Mouse (Mus musculus) liver, embryonic 16.5 days (tissue): ENCODE data around the gene Eef1g. TPM values are rescaled to one million over a fixed set of nuclear protein-coding genes. Genes with fewer than 3 reads are reported as not detected.
"Not testable (repeated sequence)": the region's sequence is repeated elsewhere in the genome, so short reads cannot be mapped to it uniquely, and the experiment has no call there.

Experiments
- ATAC-seq: fragments of 200-750 bp; cut with Nextera tagmentation; 2 replicates; pipeline ENCODE4 v1.8.0; 2017; ENCODE audit warnings: low read depth, mild to moderate bottlenecking, moderate number of reproducible peaks, moderate library complexity
- H3K27ac ChIP-seq: fragments of 300-500 bp; sonication (generic); 2 replicates; pipeline ENCODE4 v1.5.1; 2014; ENCODE audit warnings: mild to moderate bottlenecking, low read length
- H3K27me3 ChIP-seq: fragments of 300-500 bp; sonication (generic); 2 replicates; pipeline ENCODE4 v1.6.1; 2014; ENCODE audit warnings: low read depth, low read length, mixed read lengths; ENCODE audit not compliant: control insufficient read depth, insufficient read depth
- H3K36me3 ChIP-seq: fragments of 300-500 bp; sonication (generic); 2 replicates; pipeline ENCODE4 v1.6.1; 2014; ENCODE audit warnings: mild to moderate bottlenecking; ENCODE audit not compliant: control insufficient read depth, insufficient read depth
- H3K4me1 ChIP-seq: fragments of 300-500 bp; sonication (generic); 2 replicates; pipeline ENCODE4 v1.6.1; 2014; ENCODE audit warnings: low read depth, low read length, mixed read lengths; ENCODE audit not compliant: control insufficient read depth
- H3K4me2 ChIP-seq: fragments of 300-500 bp; sonication (generic); 2 replicates; pipeline ENCODE4 v1.6.1; 2014; ENCODE audit warnings: low read depth, low read length, mixed read lengths
- H3K4me3 ChIP-seq: fragments of 300-500 bp; sonication (generic); 2 replicates; pipeline ENCODE4 v1.5.1; 2014; ENCODE audit warnings: low read depth, mild to moderate bottlenecking, low read length
- H3K9ac ChIP-seq: fragments of 300-500 bp; sonication (generic); 2 replicates; pipeline ENCODE4 v1.6.1; 2014; ENCODE audit warnings: low read depth, low read length
- H3K9me3 ChIP-seq: fragments of 300-500 bp; sonication (generic); replicated peaks from 2 replicates; pipeline ENCODE4 v1.6.1; 2016; ENCODE audit warnings: low read length; ENCODE audit not compliant: control insufficient read depth
- WGBS: fragments of 180-500 bp; shearing (Covaris S2); extraction: QIAGEN DNeasy Blood & Tissue Kit; methylation state at CpG from one replicate; pipeline ENCODE4 v1.1.7; 2014; ENCODE audit not compliant: insufficient replicate concordance; 5-methylcytosine and 5-hydroxymethylcytosine counted together
- polyA plus RNA-seq: library from polyadenylated mRNA; unstranded; fragments of >200 nt; fragmentation: Nextera tagmentation; extraction: Ambion mirVana; gene quantifications from 2 replicates; pipeline ENCODE4 v1.2.1, GENCODE M21; 2015

Eef1g gene
- polyA plus RNA-seq, 1 experiment from 2014 or later, result 153 TPM

- H3K4me1 ChIP-seq, result peaks cover 20% of the 10 kb centered on the region
- H3K4me3 ChIP-seq, result peak within 1 kb of the TSS; percentile 93
- 2% methylated on average over 46 of the region's 46 CpGs for WGBS
- peak within 1 kb of the TSS; percentile 78 for H3K9ac ChIP-seq
- peak within 1 kb of the TSS; percentile 87 for H3K27ac ChIP-seq
- no peaks in the 10 kb centered on the region for H3K9me3 ChIP-seq
- no peaks in the 10 kb centered on the region for H3K27me3 ChIP-seq
- peaks cover 39% of the 10 kb centered on the region for H3K36me3 ChIP-seq
- ATAC-seq, result peak; percentile 95
- peak within 1 kb of the TSS; percentile 67 for H3K4me2 ChIP-seq
Measured at GRCm38 (mm10) chr19:8953135-8954039, 13.5 kb upstream of the Eef1g start, which contains the start of gene Tut1. Tut1 (plus strand) TSS chr19:8953847.

- peak overlapping the region; percentile 67 for H3K4me2 ChIP-seq
- no peaks in the 10 kb centered on the region for H3K9me3 ChIP-seq
- peak overlapping the region; percentile 93 for H3K4me3 ChIP-seq
- peaks cover 33% of the 10 kb centered on the region for H3K36me3 ChIP-seq
- no peaks in the 10 kb centered on the region for H3K27me3 ChIP-seq
- H3K27ac ChIP-seq, result peak overlapping the region; percentile 87
- H3K4me1 ChIP-seq, result peaks cover 20% of the 10 kb centered on the region
- H3K9ac ChIP-seq, result peak overlapping the region; percentile 78
- WGBS, result 2% methylated on average over 9 of the region's 9 CpGs
- no peak for ATAC-seq
Measured at GRCm38 (mm10) chr19:8954171-8954570, 12.7 kb upstream of the Eef1g start.

DNA sequence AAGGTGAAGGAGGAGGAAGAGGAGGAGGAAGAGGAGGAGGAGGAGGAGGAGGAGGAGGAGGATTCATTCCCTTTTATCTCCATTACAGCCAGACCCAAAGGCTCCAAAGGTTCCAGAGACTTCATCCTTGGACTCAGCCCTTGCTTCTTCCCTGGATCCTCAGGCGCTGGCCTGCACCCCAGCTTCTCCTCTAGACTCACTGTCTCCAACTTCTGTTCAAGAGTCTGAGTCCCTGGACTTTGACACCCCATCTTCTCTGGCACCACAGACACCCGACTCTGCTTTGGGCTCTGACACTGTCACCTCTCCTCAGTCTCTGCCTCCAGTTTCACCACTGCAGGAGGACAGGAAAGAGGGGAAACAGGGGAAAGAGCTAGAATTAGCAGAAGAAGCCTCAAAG lies 4.6 kb upstream of the Eef1g start:
- H3K36me3 ChIP-seq, result peaks cover 55% of the 10 kb centered on the region

DNA sequence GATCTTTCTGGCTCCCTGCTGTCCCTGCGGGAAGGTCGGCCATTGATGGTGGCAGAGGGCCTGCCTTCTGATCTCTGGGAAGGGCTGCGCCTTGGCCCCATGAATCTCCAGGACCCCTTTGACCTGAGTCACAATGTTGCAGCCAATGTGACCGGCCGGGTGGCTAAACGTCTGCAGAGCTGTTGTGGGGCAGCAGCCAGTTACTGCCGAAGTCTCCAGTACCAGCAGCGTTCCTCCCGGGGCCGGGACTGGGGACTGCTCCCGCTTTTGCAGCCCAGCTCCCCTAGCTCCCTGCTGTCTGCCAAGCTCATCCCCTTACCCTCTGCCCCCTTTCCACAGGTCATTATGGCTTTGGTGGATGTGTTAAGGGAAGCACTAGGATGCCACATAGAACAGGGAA lies 1.8 kb upstream of the Eef1g start:
- ATAC-seq, result no peak
- H3K4me2 ChIP-seq, result no peak overlapping the region
- 78% methylated on average over 11 of the region's 11 CpGs for WGBS

More for the DNA sequence above, 4.6 kb upstream of the Eef1g start:
- peaks cover 11% of the 10 kb centered on the region for H3K4me1 ChIP-seq
- H3K4me2 ChIP-seq, result no peak overlapping the region
- H3K4me3 ChIP-seq, result no peak overlapping the region
- no peak for ATAC-seq
- 74% methylated on average over 2 of the region's 2 CpGs for WGBS
- H3K9ac ChIP-seq, result no peak overlapping the region
- H3K27me3 ChIP-seq, result no peaks in the 10 kb centered on the region
- no peak overlapping the region for H3K27ac ChIP-seq
- H3K9me3 ChIP-seq, result no peaks in the 10 kb centered on the region

GRCm38 (mm10) chr19:8965771-8966170 lies 1.1 kb upstream of the Eef1g start:
- ATAC-seq, result no peak
- Histone ChIP-seq H3K9me3 (no peaks in the 10 kb centered on the region), H3K4me1 (peaks cover 18% of the 10 kb centered on the region), H3K27ac (peak overlapping the region; percentile 92; the same call in 1 of the 2 replicates), H3K4me3 (peak overlapping the region; percentile 71), H3K36me3 (peaks cover 54% of the 10 kb centered on the region), H3K9ac (peak overlapping the region; percentile 76), H3K4me2 (peak overlapping the region; percentile 69), H3K27me3 (no peaks in the 10 kb centered on the region)
- 69% methylated on average over 8 of the region's 8 CpGs for WGBS

More for the DNA sequence above, 1.8 kb upstream of the Eef1g start:
- H3K9ac ChIP-seq, result no peak overlapping the region
- no peaks in the 10 kb centered on the region for H3K27me3 ChIP-seq
- peaks cover 51% of the 10 kb centered on the region for H3K36me3 ChIP-seq
- H3K4me1 ChIP-seq, result peaks cover 18% of the 10 kb centered on the region
- H3K9me3 ChIP-seq, result no peaks in the 10 kb centered on the region
- no peak overlapping the region for H3K27ac ChIP-seq
- H3K4me3 ChIP-seq, result no peak overlapping the region

DNA sequence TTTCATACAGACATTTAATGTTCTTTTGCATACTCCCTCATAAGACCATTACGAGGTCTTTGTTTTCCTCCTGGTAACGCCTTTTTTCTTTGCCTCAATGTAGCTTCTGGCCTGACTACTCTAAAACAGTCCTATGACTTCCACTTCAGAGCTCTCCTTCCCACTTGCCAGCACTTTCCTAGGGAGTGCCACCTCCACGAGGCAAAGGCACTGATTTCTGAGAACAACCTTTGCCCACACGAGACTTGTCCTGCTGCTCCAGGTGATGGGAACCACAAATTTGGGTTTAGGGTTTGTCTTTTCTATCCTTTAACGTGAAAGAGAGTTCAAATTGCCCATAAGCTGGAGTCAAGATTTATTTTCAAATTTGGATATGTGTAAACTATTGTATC lies 647 bp upstream of the Eef1g start:
- H3K4me2 ChIP-seq, result peak overlapping the region; percentile 69
- H3K4me1 ChIP-seq, result peaks cover 18% of the 10 kb centered on the region
- peak overlapping the region; percentile 71 for H3K4me3 ChIP-seq
- no peak for ATAC-seq
- H3K9me3 ChIP-seq, result no peaks in the 10 kb centered on the region
- peak overlapping the region; percentile 76 for H3K9ac ChIP-seq
- peaks cover 55% of the 10 kb centered on the region for H3K36me3 ChIP-seq
- no peaks in the 10 kb centered on the region for H3K27me3 ChIP-seq
- H3K27ac ChIP-seq, result peak overlapping the region; percentile 92
- 39% methylated on average over 5 of the region's 5 CpGs for WGBS

GRCm38 (mm10) chr19:8967373-8967743 lies 517 bp downstream of the Eef1g start:
- Histone ChIP-seq H3K36me3 (peaks cover 58% of the 10 kb centered on the region), H3K27ac (peak overlapping the region; percentile 84), H3K9ac (peak overlapping the region; percentile 80), H3K4me3 (peak overlapping the region; percentile 71), H3K4me2 (peak overlapping the region; percentile 89), H3K9me3 (no peaks in the 10 kb centered on the region), H3K4me1 (peaks cover 18% of the 10 kb centered on the region), H3K27me3 (no peaks in the 10 kb centered on the region)
- 0% methylated on average over 8 of the region's 8 CpGs for WGBS
- no peak for ATAC-seq

DNA sequence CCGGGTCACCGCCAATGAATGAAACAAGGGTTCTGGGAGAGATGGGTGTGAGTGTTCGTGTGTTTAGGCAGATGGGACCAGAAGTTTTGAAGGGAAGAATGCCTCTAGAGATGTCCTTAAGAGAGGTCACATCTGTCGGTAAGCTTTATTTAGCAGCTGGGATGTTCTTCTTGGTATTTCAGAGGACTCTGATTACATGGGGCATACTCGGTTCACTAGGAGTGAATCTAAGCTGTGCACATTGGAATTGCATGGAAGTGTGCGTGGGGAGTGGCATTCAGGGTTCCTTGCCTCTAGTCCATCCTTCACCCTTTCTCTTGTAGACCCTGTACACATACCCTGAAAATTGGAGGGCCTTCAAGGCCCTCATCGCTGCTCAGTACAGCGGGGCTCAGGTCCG lies 1.1 kb downstream of the Eef1g start:
- peaks cover 18% of the 10 kb centered on the region for H3K4me1 ChIP-seq

GRCm38 (mm10) chr19:8972491-8972890 lies 5.7 kb downstream of the Eef1g start:
- not testable (repeated sequence) for ATAC-seq, H3K9me3 ChIP-seq, H3K9ac ChIP-seq, H3K27me3 ChIP-seq, H3K4me2 ChIP-seq, H3K27ac ChIP-seq, H3K4me3 ChIP-seq, H3K4me1 ChIP-seq
- H3K36me3 ChIP-seq, result peaks cover 61% of the 10 kb centered on the region
- WGBS, result 72% methylated on average over 8 of the region's 8 CpGs

More for the DNA sequence above, 1.1 kb downstream of the Eef1g start:
- H3K36me3 ChIP-seq, result peaks cover 58% of the 10 kb centered on the region
- peak overlapping the region; percentile 80 for H3K9ac ChIP-seq
- peak overlapping the region; percentile 84; the same call in 1 of the 2 replicates for H3K27ac ChIP-seq
- 0% methylated on average over 8 of the region's 9 CpGs for WGBS
- H3K4me2 ChIP-seq, result peak overlapping the region; percentile 89
- H3K27me3 ChIP-seq, result no peaks in the 10 kb centered on the region
- no peaks in the 10 kb centered on the region for H3K9me3 ChIP-seq
- peak overlapping the region; percentile 71 for H3K4me3 ChIP-seq
- no peak for ATAC-seq
